Mouse (Mus musculus): ENCODE measurements around the gene Btbd9. TPM values are rescaled to one million over a fixed set of nuclear protein-coding genes. Genes with fewer than 3 reads are reported as not detected.

The Btbd9 gene
- polyA plus RNA-seq, 1 experiment: 21.7 TPM

DNA sequence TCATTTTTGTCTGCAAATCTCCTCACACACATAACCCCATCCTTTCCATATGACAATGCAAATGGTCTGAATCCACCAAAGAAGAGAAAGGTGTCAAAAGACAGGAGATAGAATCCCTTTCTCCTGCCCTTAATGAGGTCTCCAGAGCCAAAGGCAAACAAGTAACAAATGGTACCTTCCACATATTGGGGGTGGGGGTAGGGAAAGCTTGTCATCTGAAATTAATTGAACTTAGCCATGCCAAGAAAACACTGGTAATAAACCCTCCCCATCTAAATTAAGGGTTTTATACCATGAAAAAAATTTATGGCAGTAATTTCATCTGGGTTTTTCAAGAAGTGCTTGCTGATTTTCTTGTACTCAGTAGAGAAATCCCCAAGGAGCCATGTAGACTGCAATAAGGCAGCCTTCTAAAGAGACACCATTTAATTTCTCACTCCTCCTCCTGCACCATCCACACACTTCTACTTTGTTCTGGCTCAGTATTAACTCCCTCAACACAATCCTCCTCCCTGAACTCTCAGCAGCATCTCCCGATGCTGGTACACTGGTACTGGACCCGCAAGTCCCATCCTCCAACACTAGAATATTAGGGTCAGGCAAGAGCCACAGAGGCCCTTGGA, 115.5 kb downstream of the Btbd9 start:
- Histone ChIP-seq H3K36me3 (ENCODE audit: control insufficient read depth, insufficient read depth, low read length) (no peaks in the 10 kb centered on the region), H3K27me3 (ENCODE audit: control insufficient read depth, insufficient read depth, low read length) (no peaks in the 10 kb centered on the region), H3K27ac (ENCODE audit: insufficient read depth, low read length) (no peak overlapping the region), H3K4me1 (ENCODE audit: control insufficient read depth, insufficient read depth, insufficient read length) (no peaks in the 10 kb centered on the region), H3K4me3 (ENCODE audit: extremely low read depth, insufficient read depth, insufficient read length) (no peak overlapping the region)
- WGBS: 89% methylated on average over 2 of the region's 2 CpGs
- DNase-seq (ENCODE audit: low read depth in 1 of 2, low spot score in 2 of 2): no peak
- TF ChIP-seq CTCF (IDR thresholded peaks at IDR 0.05; ENCODE audit: extremely low read depth, insufficient read depth, insufficient read length, insufficient replicate concordance) (no peak), POLR2A (IDR thresholded peaks at IDR 0.05; ENCODE audit: low read depth, low read length) (no peak)

DNA sequence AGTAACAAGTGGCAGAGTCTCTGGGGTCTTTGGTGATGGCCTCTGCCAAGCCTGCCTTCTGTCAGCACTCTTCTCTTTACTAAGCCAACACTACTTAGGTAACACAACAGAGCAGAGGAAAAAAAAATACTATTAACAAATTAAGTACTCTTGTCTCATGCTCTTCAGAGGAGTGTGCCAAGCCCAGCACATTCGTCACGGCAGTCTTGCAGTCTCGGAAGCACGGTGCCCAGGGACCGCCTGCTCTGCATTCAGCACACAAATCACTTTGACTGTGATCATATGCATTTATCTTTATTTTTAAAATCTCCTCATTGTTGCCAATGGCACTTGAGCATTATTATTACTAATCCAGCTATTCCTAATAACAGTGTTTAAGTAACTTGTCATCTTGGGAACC, 116.6 kb downstream of the Btbd9 start:
- Histone ChIP-seq H3K27ac (ENCODE audit: insufficient read depth, low read length) (no peak overlapping the region), H3K4me1 (ENCODE audit: control insufficient read depth, insufficient read depth, insufficient read length) (no peaks in the 10 kb centered on the region), H3K27me3 (ENCODE audit: control insufficient read depth, insufficient read depth, low read length) (no peaks in the 10 kb centered on the region), H3K36me3 (ENCODE audit: control insufficient read depth, insufficient read depth, low read length) (no peaks in the 10 kb centered on the region), H3K4me3 (ENCODE audit: extremely low read depth, insufficient read depth, insufficient read length) (no peak overlapping the region)
- no peak for DNase-seq (ENCODE audit: low read depth in 1 of 2, low spot score in 2 of 2)
- no peak for TF ChIP-seq POLR2A (IDR thresholded peaks at IDR 0.05; ENCODE audit: low read depth, low read length)
- no peak for TF ChIP-seq CTCF (IDR thresholded peaks at IDR 0.05; ENCODE audit: extremely low read depth, insufficient read depth, insufficient read length, insufficient replicate concordance)
- 96% methylated on average over 5 of the region's 5 CpGs for WGBS

DNA sequence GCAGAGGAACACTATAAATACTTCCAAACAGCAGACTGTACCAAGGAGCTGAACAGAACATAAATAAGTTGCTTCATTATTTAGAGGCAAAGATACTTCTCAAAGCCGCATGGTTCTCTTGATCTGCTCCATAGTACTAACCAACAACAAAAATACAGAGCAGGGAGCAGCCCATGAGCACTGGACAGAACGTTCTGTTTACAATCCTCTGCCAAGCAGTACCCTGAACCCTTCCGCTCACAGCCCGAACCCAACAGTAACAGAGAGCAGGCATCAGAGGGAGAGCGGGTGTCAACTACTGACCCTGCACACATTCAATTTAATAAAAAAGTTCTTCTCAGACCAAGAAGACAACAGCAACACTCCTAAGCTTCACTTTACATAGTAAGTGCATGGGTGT, 117.4 kb downstream of the Btbd9 start:
- DNase-seq (ENCODE audit: low read depth in 1 of 2, low spot score in 2 of 2): no peak
- Histone ChIP-seq H3K4me3 (ENCODE audit: extremely low read depth, insufficient read depth, insufficient read length) (no peak overlapping the region), H3K4me1 (ENCODE audit: control insufficient read depth, insufficient read depth, insufficient read length) (no peaks in the 10 kb centered on the region), H3K27me3 (ENCODE audit: control insufficient read depth, insufficient read depth, low read length) (no peaks in the 10 kb centered on the region), H3K36me3 (ENCODE audit: control insufficient read depth, insufficient read depth, low read length) (no peaks in the 10 kb centered on the region), H3K27ac (ENCODE audit: insufficient read depth, low read length) (no peak overlapping the region)
- TF ChIP-seq CTCF (IDR thresholded peaks at IDR 0.05; ENCODE audit: extremely low read depth, insufficient read depth, insufficient read length, insufficient replicate concordance): no peak
- no peak for TF ChIP-seq POLR2A (IDR thresholded peaks at IDR 0.05; ENCODE audit: low read depth, low read length)
- WGBS: 93% methylated on average over 5 of the region's 5 CpGs

DNA sequence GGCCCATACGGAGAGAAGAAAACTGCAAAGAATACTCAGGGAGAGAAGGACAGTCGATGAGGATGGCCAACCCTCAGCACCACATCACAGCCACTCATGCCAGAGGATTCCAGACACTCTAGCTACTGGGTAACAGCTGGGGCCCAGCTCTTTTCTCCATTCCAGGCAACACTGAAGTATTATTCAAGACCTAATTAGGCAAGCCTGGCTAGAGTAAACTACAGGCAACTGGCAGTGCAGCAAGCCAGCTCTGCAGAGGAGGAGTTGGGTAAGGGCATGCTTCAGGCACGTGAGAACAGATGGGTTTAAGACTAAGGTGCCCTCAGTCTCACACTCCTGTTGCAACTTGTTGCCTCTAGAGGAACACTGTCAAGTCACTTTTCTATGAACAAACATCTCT, 118.0 kb downstream of the Btbd9 start:
- DNase-seq (ENCODE audit: low read depth in 1 of 2, low spot score in 2 of 2): no peak
- no peak overlapping the region for H3K4me3 ChIP-seq (ENCODE audit: extremely low read depth, insufficient read depth, insufficient read length)
- H3K36me3 ChIP-seq (ENCODE audit: control insufficient read depth, insufficient read depth, low read length): no peaks in the 10 kb centered on the region
- H3K27me3 ChIP-seq (ENCODE audit: control insufficient read depth, insufficient read depth, low read length): no peaks in the 10 kb centered on the region
- WGBS: 82% methylated on average over 3 of the region's 3 CpGs
- H3K27ac ChIP-seq (ENCODE audit: insufficient read depth, low read length): no peak overlapping the region
- no peaks in the 10 kb centered on the region for H3K4me1 ChIP-seq (ENCODE audit: control insufficient read depth, insufficient read depth, insufficient read length)
- TF ChIP-seq POLR2A (IDR thresholded peaks at IDR 0.05; ENCODE audit: low read depth, low read length) (no peak), CTCF (IDR thresholded peaks at IDR 0.05; ENCODE audit: extremely low read depth, insufficient read depth, insufficient read length, insufficient replicate concordance) (no peak)

DNA sequence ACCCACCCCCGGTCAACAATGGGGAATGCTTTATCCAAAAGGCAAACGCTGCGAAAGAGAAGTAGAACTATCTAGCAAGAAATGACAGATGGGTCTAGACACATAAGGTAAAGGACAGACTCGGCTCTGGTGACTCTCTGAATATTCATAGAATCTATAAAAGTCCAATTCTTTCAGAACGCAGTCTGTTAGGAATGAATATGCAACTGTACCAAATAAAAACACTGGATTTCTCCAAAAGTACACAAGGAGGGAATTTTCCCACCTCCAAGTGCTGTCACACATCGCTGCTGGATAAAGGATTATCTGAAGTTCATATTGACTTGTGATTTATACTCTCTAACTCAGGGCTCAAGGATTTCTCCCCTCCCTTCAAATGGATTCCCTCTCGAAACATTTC, 118.8 kb downstream of the Btbd9 start:
- no peaks in the 10 kb centered on the region for H3K36me3 ChIP-seq (ENCODE audit: control insufficient read depth, insufficient read depth, low read length)
- H3K27ac ChIP-seq (ENCODE audit: insufficient read depth, low read length): no peak overlapping the region
- TF ChIP-seq POLR2A (IDR thresholded peaks at IDR 0.05; ENCODE audit: low read depth, low read length) (no peak), CTCF (IDR thresholded peaks at IDR 0.05; ENCODE audit: extremely low read depth, insufficient read depth, insufficient read length, insufficient replicate concordance) (no peak)
- no peaks in the 10 kb centered on the region for H3K27me3 ChIP-seq (ENCODE audit: control insufficient read depth, insufficient read depth, low read length)
- DNase-seq (ENCODE audit: low read depth in 1 of 2, low spot score in 2 of 2): no peak
- 94% methylated on average over 7 of the region's 7 CpGs for WGBS
- no peak overlapping the region for H3K4me3 ChIP-seq (ENCODE audit: extremely low read depth, insufficient read depth, insufficient read length)
- H3K4me1 ChIP-seq (ENCODE audit: control insufficient read depth, insufficient read depth, insufficient read length): no peaks in the 10 kb centered on the region

DNA sequence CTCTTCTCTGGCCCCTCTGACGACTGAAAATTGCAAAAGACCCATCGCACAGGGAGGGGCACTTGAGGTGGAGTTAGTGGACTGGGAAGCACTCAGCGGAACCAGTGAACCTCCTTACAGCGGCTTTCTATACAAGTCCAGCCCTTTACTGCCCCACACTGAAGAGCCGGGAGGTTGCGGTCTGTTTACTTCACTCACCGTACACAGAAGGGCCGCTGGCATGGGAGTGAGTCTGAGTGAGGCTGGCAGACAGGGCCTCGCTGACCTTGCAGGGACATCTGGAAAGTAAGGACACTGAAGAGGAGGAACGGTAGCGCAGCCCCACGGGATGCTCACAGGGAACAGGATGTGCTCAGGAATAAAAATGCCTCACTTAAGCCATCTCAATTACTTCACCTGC, 120.0 kb downstream of the Btbd9 start:
- Histone ChIP-seq H3K27me3 (ENCODE audit: control insufficient read depth, insufficient read depth, low read length) (no peaks in the 10 kb centered on the region), H3K36me3 (ENCODE audit: control insufficient read depth, insufficient read depth, low read length) (no peaks in the 10 kb centered on the region), H3K4me3 (ENCODE audit: extremely low read depth, insufficient read depth, insufficient read length) (no peak overlapping the region), H3K27ac (ENCODE audit: insufficient read depth, low read length) (no peak overlapping the region), H3K4me1 (ENCODE audit: control insufficient read depth, insufficient read depth, insufficient read length) (no peaks in the 10 kb centered on the region)
- TF ChIP-seq POLR2A (IDR thresholded peaks at IDR 0.05; ENCODE audit: low read depth, low read length): no peak
- TF ChIP-seq CTCF (IDR thresholded peaks at IDR 0.05; ENCODE audit: extremely low read depth, insufficient read depth, insufficient read length, insufficient replicate concordance): no peak
- no peak for DNase-seq (ENCODE audit: low read depth in 1 of 2, low spot score in 2 of 2)
- WGBS: 92% methylated on average over 12 of the region's 12 CpGs

DNA sequence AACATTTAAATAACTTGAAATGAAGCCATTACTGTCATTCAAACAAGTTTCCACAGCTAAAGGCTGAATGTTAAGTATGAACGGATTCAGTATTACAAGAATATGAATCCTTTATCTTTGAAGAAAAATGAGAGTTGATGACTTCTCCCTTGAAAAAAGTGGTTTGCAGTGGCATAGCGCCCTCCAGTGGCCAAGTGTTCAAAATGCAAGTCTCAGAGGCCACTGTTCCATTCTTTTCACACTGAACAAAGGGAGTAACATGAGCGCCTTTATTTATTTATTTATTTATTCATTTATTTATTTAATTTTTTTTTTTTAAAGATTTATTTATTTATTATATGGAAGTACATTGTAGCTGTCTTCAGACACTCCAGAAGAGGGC, 121.4 kb downstream of the Btbd9 start:
- H3K4me1 ChIP-seq (ENCODE audit: control insufficient read depth, insufficient read depth, insufficient read length): no peaks in the 10 kb centered on the region
- DNase-seq (ENCODE audit: low read depth in 1 of 2, low spot score in 2 of 2): peak; percentile 22 to 53
- H3K27me3 ChIP-seq (ENCODE audit: control insufficient read depth, insufficient read depth, low read length): no peaks in the 10 kb centered on the region
- no peak overlapping the region for H3K27ac ChIP-seq (ENCODE audit: insufficient read depth, low read length)
- WGBS: 28% methylated on average over 3 of the region's 3 CpGs
- H3K4me3 ChIP-seq (ENCODE audit: extremely low read depth, insufficient read depth, insufficient read length): no peak overlapping the region
- TF ChIP-seq POLR2A (IDR thresholded peaks at IDR 0.05; ENCODE audit: low read depth, low read length) (no peak), CTCF (IDR thresholded peaks at IDR 0.05; ENCODE audit: extremely low read depth, insufficient read depth, insufficient read length, insufficient replicate concordance) (peak; percentile 65; the same call in 1 of the 2 replicates)
- no peaks in the 10 kb centered on the region for H3K36me3 ChIP-seq (ENCODE audit: control insufficient read depth, insufficient read depth, low read length)
